Mouse (Mus musculus) megakaryocyte progenitor cell, adult 5-6 weeks (primary cell): ENCODE results near the gene Xrn2. TPM values are rescaled to one million over a fixed set of nuclear protein-coding genes. Genes with fewer than 3 reads are reported as not detected.
A peak's percentile ranks its signal among the peaks of the same experiment; 100 is the strongest.

ENCODE experiments used
- ATAC-seq: replicated peaks from 2 replicates; pipeline ENCODE4 v1.8.0; 2016; ENCODE audit warnings: mild to moderate bottlenecking, moderate TSS enrichment, inconsistent platforms; ENCODE audit not compliant: poor library complexity
- total RNA-seq, 2 experiments: library from RNA; stranded (forward) in 1 of 2; stranded (reverse) in 1 of 2; fragments of 157-497, 149-512 nt in 1 of 2; fragments of 200-1000 nt in 1 of 2; gene quantifications; 2 replicates each; pipeline versions ENCODE4 v1.2.3 to v1.2.4; 2015 to 2017

Xrn2 gene
- total RNA-seq, 2 experiments from 2014 or later, result 99.2 to 145 TPM

GRCm38 (mm10) chr2:147053229-147053892 is 40.6 kb downstream of the Xrn2 start:
- ATAC-seq, result no peak

- peak; percentile 61 for ATAC-seq
These were observed 54.9 kb downstream of the Xrn2 start for GRCm38 (mm10) chr2:147067480-147068246.

GRCm38 (mm10) chr2:147069077-147069476 is 56.3 kb downstream of the Xrn2 start:
- no peak for ATAC-seq

- peak; percentile 37; the same call in 1 of the 2 replicates for ATAC-seq
These were observed 57.5 kb downstream of the Xrn2 start for GRCm38 (mm10) chr2:147070305-147070704.

GRCm38 (mm10) chr2:147073962-147074361 is 61.2 kb downstream of the Xrn2 start:
- ATAC-seq, result no peak

- no peak for ATAC-seq
These were observed 61.6 kb downstream of the Xrn2 start for GRCm38 (mm10) chr2:147074399-147074798.

- no peak for ATAC-seq
These were observed 69.6 kb downstream of the Xrn2 start for GRCm38 (mm10) chr2:147082391-147082790.

GRCm38 (mm10) chr2:147083471-147084365 is 70.9 kb downstream of the Xrn2 start:
- ATAC-seq, result peak; percentile 18; the same call in 1 of the 2 replicates

- no peak for ATAC-seq
These were observed 71.7 kb downstream of the Xrn2 start for GRCm38 (mm10) chr2:147084366-147085071.

GRCm38 (mm10) chr2:147085072-147085870 is 72.5 kb downstream of the Xrn2 start, which contains the start of gene Nkx2-4:
Gene Nkx2-4, minus strand, starts transcription at chr2:147085445.
- ATAC-seq, result no peak

GRCm38 (mm10) chr2:147085937-147086336 is 73.1 kb downstream of the Xrn2 start:
- no peak for ATAC-seq

- no peak for ATAC-seq
These were observed 73.6 kb downstream of the Xrn2 start for GRCm38 (mm10) chr2:147086441-147086840.

GRCm38 (mm10) chr2:147119736-147120135 is 106.9 kb downstream of the Xrn2 start:
- ATAC-seq, result peak; percentile 83

GRCm38 (mm10) chr2:147127366-147127765 is 114.6 kb downstream of the Xrn2 start:
- no peak for ATAC-seq

Other genes with a start within 250 kb of the Xrn2 start
- 22.6 and 35.2 TPM in 2 replicates for gene Kiz, start 157.1 kb upstream of the Xrn2 start, total RNA-seq (2015)
- gene Kiz, start 157.1 kb upstream of the Xrn2 start, total RNA-seq (2017), result 21.2 and 34.6 TPM in 2 replicates
- not detected in 2 replicates for gene Nkx2-4, start 72.4 kb downstream of the Xrn2 start, total RNA-seq (2015)
- gene Nkx2-4, start 72.4 kb downstream of the Xrn2 start, total RNA-seq (2017), result not detected in 2 replicates
- gene Nkx2-2, start 181.2 kb downstream of the Xrn2 start, total RNA-seq (2015), result not detected in 2 replicates
- not detected in 2 replicates for gene Nkx2-2, start 181.2 kb downstream of the Xrn2 start, total RNA-seq (2017)